Mouse (Mus musculus) bone marrow macrophage, adult 2 months (primary cell): ENCODE measurements around the gene Podn. TPM values are rescaled to one million over a fixed set of nuclear protein-coding genes. Genes with fewer than 3 reads are reported as not detected.

Experiments
- H3K27ac ChIP-seq: 2 replicates; pipeline ENCODE4 v1.5.1; 2012; ENCODE audit warnings: low read depth, low read length; ENCODE audit not compliant: insufficient read depth
- H3K4me1 ChIP-seq: 2 replicates; pipeline ENCODE4 v1.6.1; 2012; ENCODE audit warnings: low read length; ENCODE audit not compliant: control insufficient read depth, insufficient read depth
- H3K4me3 ChIP-seq: 2 replicates; pipeline ENCODE4 v1.5.1; 2012; ENCODE audit warnings: mild to moderate bottlenecking, low read length, moderate library complexity; ENCODE audit not compliant: insufficient read depth
- CTCF ChIP-seq: IDR thresholded peaks from 2 replicates; pipeline ENCODE4 v1.5.1; 2012; ENCODE audit warnings: low read depth, mild to moderate bottlenecking, low read length, moderate library complexity
- POLR2A ChIP-seq: IDR thresholded peaks from 2 replicates; pipeline ENCODE4 v1.6.1; 2012; ENCODE audit warnings: mild to moderate bottlenecking, low read depth, low read length, borderline replicate concordance
- polyA plus RNA-seq: library from polyadenylated mRNA; stranded (reverse); fragments of >200 nt; gene quantifications from 2 replicates; pipeline ENCODE4 v1.2.4, GENCODE M21; 2012; ENCODE audit not compliant: missing spikeins, insufficient read depth, insufficient read length

Podn gene
- polyA plus RNA-seq, 1 experiment, result not detected

- no peak overlapping the region for H3K27ac ChIP-seq
- H3K4me3 ChIP-seq, result no peak overlapping the region
- H3K4me1 ChIP-seq, result peaks cover 5% of the 10 kb centered on the region; the same call in 1 of the 2 replicates
- TF ChIP-seq POLR2A (no peak), CTCF (no peak)
Observed at GRCm38 (mm10) chr4:107991879-107992278, 104.4 kb downstream of the Podn start.

- TF ChIP-seq CTCF, result no peak
- TF ChIP-seq POLR2A, result no peak
- Histone ChIP-seq H3K4me1 (peaks cover 5% of the 10 kb centered on the region; the same call in 1 of the 2 replicates), H3K27ac (no peak overlapping the region), H3K4me3 (no peak overlapping the region)
Observed at GRCm38 (mm10) chr4:107990818-107991217, 105.4 kb downstream of the Podn start.

- TF ChIP-seq POLR2A, result no peak
- 0 out of 2 replicates have a peak, but pooled peaks have one; percentile 29 for TF ChIP-seq CTCF
- Histone ChIP-seq H3K4me1 (peaks cover 5% of the 10 kb centered on the region; the same call in 1 of the 2 replicates), H3K4me3 (no peak overlapping the region), H3K27ac (no peak overlapping the region)
Observed at GRCm38 (mm10) chr4:107988931-107989330, 107.3 kb downstream of the Podn start.

DNA sequence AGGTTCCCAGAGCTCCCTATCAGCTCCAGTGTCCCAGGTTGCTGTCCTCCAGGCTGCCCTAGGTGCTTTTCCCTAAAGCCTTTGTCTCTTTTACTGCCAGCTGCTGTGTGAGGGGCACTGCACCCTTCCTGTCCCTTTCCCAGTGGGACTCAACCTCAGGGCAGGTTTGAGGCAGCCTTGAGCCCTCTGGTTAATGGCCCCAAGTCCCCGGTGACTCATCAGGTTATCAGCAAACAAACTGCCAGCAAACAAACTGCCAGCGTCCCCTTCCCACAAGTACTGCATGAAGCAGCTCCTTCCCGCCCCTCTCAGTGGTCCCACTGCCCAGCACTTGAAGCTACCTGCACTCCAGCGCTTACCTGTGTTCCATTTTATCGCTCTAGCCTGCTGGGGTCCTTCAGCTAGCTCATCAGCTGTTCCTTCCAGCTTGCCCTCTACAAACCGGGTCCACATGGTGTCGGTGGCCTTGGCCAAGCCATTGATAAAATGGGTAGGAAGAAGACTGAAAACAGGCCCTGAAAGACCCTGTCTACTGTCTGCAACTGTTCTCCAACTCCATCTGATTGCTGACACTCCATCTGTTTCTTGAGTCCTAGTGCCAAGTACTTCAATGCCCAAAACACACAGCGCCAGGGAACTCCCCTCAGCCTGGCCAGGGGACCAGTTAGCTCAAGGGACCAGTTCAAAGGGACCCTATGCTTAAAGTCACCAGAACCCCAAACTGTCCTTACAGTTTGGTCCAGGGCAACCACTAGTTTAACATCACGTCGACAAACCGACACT lies 109.7 kb downstream of the Podn start:
- Histone ChIP-seq H3K4me1 (peaks cover 5% of the 10 kb centered on the region; the same call in 1 of the 2 replicates), H3K27ac (no peak overlapping the region), H3K4me3 (no peak overlapping the region)
- TF ChIP-seq CTCF (no peak), POLR2A (no peak)

DNA sequence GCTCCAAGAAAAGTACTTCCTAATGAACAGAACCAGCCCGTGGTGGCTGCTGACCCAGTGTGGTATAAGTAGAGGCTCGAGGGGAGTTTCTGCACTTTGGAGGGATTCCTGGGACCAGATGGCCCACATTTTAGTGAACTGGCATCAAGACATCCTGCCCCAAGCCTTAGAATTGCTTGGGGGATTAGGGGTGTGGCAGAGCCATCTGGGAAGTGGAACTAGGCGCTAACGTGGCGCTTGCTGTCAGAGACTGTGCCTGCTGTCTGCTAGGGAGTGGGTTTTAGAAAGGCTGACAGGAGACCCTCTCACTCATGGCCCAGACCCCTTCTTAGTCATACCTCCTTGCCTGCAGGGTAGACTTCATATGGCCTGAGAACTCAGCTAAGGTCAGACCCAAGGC lies 110.4 kb downstream of the Podn start:
- Histone ChIP-seq H3K4me3 (no peak overlapping the region), H3K4me1 (peaks cover 5% of the 10 kb centered on the region; the same call in 1 of the 2 replicates), H3K27ac (no peak overlapping the region)
- TF ChIP-seq CTCF, result no peak
- no peak for TF ChIP-seq POLR2A

DNA sequence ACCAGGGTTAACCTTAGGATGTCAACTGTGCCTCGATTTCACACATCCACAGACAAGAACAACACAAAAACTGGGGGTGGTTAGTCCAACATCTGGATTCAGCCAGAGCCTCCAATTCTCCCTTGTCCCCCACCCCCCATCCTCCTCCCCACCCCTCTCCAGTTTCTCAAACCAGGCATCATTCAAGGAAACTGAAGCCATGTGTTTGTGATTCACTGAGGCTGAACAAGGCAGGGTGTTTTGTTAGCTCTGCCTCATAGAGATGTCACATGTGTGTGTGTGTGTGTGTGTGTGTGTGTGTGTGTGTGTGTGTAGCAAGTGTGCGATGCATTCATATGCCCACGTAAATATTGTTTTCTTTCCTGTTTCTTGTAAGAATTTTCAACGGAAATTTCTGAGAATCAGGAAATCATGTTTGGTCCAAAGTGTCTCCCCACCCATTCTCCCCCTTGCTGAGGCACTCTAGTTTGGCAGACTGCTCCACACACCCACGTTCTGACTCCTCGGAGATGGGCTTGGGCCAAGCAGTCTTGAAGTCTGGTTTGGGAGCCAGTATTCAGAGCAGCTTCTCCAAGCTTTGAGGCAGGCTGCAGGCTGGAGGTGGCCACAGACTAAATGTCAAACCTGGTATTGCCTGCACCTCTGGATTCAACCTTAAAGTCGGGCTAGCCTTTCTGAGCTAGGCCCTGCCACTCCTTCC lies 111.8 kb downstream of the Podn start:
- H3K4me1 ChIP-seq, result peaks cover 5% of the 10 kb centered on the region; the same call in 1 of the 2 replicates
- no peak overlapping the region for H3K4me3 ChIP-seq
- no peak overlapping the region for H3K27ac ChIP-seq
- TF ChIP-seq POLR2A, result no peak

DNA sequence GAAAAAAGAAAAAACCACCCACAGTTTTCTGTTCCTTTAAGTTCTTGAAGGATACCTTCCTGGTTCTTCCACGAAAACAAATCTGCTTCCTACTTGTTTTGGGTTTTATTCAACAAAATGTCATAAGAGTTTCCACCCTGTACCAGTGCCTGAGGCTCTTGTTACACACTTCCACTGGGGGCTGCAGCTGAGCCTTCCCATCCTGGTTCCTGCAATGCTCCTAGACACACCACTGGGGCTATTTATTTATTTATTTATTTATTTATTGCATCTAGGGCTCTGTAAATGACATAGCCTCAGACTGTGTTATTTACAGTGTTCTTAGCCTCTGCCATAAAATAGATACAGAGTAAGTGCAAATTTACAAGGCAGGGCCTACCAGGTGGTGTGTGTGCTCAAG lies 112.5 kb downstream of the Podn start:
- Histone ChIP-seq H3K4me3 (no peak overlapping the region), H3K4me1 (0 out of 2 replicates have a peak, but pooled peaks cover 2% of the 10 kb centered on the region), H3K27ac (no peak overlapping the region)
- no peak for TF ChIP-seq POLR2A
- TF ChIP-seq CTCF, result no peak

- Histone ChIP-seq H3K27ac (no peak overlapping the region), H3K4me1 (no peaks in the 10 kb centered on the region), H3K4me3 (no peak overlapping the region)
- TF ChIP-seq CTCF (no peak), POLR2A (no peak)
Observed at GRCm38 (mm10) chr4:107980002-107980600, 116.1 kb downstream of the Podn start.

GRCm38 (mm10) chr4:107979530-107979929 lies 116.7 kb downstream of the Podn start:
- no peaks in the 10 kb centered on the region for H3K4me1 ChIP-seq
- no peak overlapping the region for H3K27ac ChIP-seq
- TF ChIP-seq CTCF, result no peak
- TF ChIP-seq POLR2A, result no peak
- H3K4me3 ChIP-seq, result no peak overlapping the region
